Mouse (Mus musculus): ENCODE data around the gene Arhgap27. TPM values are rescaled to one million over a fixed set of nuclear protein-coding genes. Genes with fewer than 3 reads are reported as not detected.

The Arhgap27 gene
- total and polyA plus RNA-seq, 3 experiments, result 11.8 to 30.9 (median 26.1) TPM

- H3K4me1 ChIP-seq (ENCODE audit: control insufficient read depth in 1 of 2, insufficient read depth in 2 of 2), result peaks cover 0 to 20% of the 10 kb centered on the region in 2 experiments; a peak in 2 of 4 replicates
- no peaks in the 10 kb centered on the region for H3K27me3 ChIP-seq (replicated peaks)
- no peak overlapping the region for H3K9ac ChIP-seq (ENCODE audit: insufficient read depth, low read depth)
- dilution Hi-C loops (cut with MboI; ENCODE audit: extremely low pct_ligation_motif_present, extremely low pct_unique_long_range_greater_than_20kb, low sequenced_read_pairs) (no loop called here), in situ Hi-C loops (cut with MboI; ENCODE audit: low pct_ligation_motif_present, low pct_unique_long_range_greater_than_20kb, low sequenced_read_pairs) (loop anchor here (5.0 to 10.0 kb wide), 2 partner anchors 64 to 137 kb away; no protein-coding TSS in a partner anchor)
- TF ChIP-seq CHD1 (IDR thresholded peaks at IDR 0.05; ENCODE audit: low read depth, low read length), result no peak
- TF ChIP-seq TCF12 (IDR thresholded peaks at IDR 0.05; ENCODE audit: low read depth, low read length), result no peak
- no peak for TF ChIP-seq JUN (IDR thresholded peaks at IDR 0.05; ENCODE audit: insufficient read depth, low read depth, low read length)
- peak; percentile 42 for TF ChIP-seq RAD21 (IDR thresholded peaks at IDR 0.05; ENCODE audit: low read depth, low read length)
- TF ChIP-seq SMC3 (IDR thresholded peaks at IDR 0.05; ENCODE audit: low read depth, low read length), result peak; percentile 40
- TF ChIP-seq CTCF (conservative IDR thresholded peaks at IDR 0.05 in 1 of 2, IDR thresholded peaks at IDR 0.05 in 1 of 2; ENCODE audit: low read depth in 2 of 2, low read length in 2 of 2), result peak in 1 of 2 experiments; percentile 61; a peak in 2 of 4 replicates
- no peak for TF ChIP-seq MYC (IDR thresholded peaks at IDR 0.05; ENCODE audit: low read depth, low read length)
- H3K79me2 ChIP-seq (replicated peaks; ENCODE audit: control insufficient read depth, extremely low read depth, insufficient read depth, poor library complexity, severe bottlenecking), result no peaks in the 10 kb centered on the region
- no peak for DNase-seq (ENCODE audit: extremely low read depth)
- no peak overlapping the region for H3K27ac ChIP-seq (ENCODE audit: insufficient read depth, low read depth)
- H3K36me3 ChIP-seq (replicated peaks in 1 of 2; ENCODE audit: control insufficient read depth in 1 of 2, insufficient read depth in 1 of 2, low read length in 1 of 2), result peaks cover 37 to 67% of the 10 kb centered on the region in 2 experiments
- no peak overlapping the region for H3K4me2 ChIP-seq (ENCODE audit: insufficient read depth, low read depth, poor library complexity, severe bottlenecking)
- H3K4me3 ChIP-seq (replicated peaks in 1 of 3; ENCODE audit: low read depth in 2 of 3, low read length in 2 of 3, poor library complexity in 1 of 3), result no peak overlapping the region
- H3K9me3 ChIP-seq (replicated peaks; ENCODE audit: low read length), result no peaks in the 10 kb centered on the region
These were observed 32.7 kb downstream of the Arhgap27 start for GRCm38 (mm10) chr11:103330651-103331319.

GRCm38 (mm10) chr11:103326950-103327349 lies 36.5 kb downstream of the Arhgap27 start:
- dilution Hi-C loops (cut with MboI; ENCODE audit: extremely low pct_ligation_motif_present, extremely low pct_unique_long_range_greater_than_20kb, low sequenced_read_pairs) (no loop called here), in situ Hi-C loops (cut with MboI; ENCODE audit: low pct_ligation_motif_present, low pct_unique_long_range_greater_than_20kb, low sequenced_read_pairs) (loop anchor here (5.0 kb wide), 1 partner anchor 225 kb away; the partner anchor contains the start of genes Acbd4 and Plcd3)
- Histone ChIP-seq H3K9ac (ENCODE audit: insufficient read depth, low read depth) (no peak overlapping the region), H3K4me1 (ENCODE audit: control insufficient read depth in 1 of 2, insufficient read depth in 2 of 2) (peaks cover 0 to 8% of the 10 kb centered on the region in 2 experiments; a peak in 2 of 4 replicates), H3K4me2 (ENCODE audit: insufficient read depth, low read depth, poor library complexity, severe bottlenecking) (no peak overlapping the region), H3K27ac (ENCODE audit: insufficient read depth, low read depth) (no peak overlapping the region), H3K9me3 (replicated peaks; ENCODE audit: low read length) (no peaks in the 10 kb centered on the region), H3K27me3 (replicated peaks) (no peaks in the 10 kb centered on the region), H3K4me3 (replicated peaks in 1 of 3; ENCODE audit: low read depth in 2 of 3, low read length in 2 of 3, poor library complexity in 1 of 3) (no peak overlapping the region), H3K79me2 (replicated peaks; ENCODE audit: control insufficient read depth, extremely low read depth, insufficient read depth, poor library complexity, severe bottlenecking) (no peaks in the 10 kb centered on the region), H3K36me3 (replicated peaks in 1 of 2; ENCODE audit: control insufficient read depth in 1 of 2, insufficient read depth in 1 of 2, low read length in 1 of 2) (peaks cover 5 to 28% of the 10 kb centered on the region in 2 experiments)
- TF ChIP-seq RCOR1 (conservative IDR thresholded peaks at IDR 0.05; ENCODE audit: low read depth, low read length), result no peak
- TF ChIP-seq CTCF (conservative IDR thresholded peaks at IDR 0.05 in 1 of 2, IDR thresholded peaks at IDR 0.05 in 1 of 2; ENCODE audit: low read depth in 2 of 2, low read length in 2 of 2), result peak; percentile 95 to 98
- TF ChIP-seq CHD1 (IDR thresholded peaks at IDR 0.05; ENCODE audit: low read depth, low read length), result no peak
- TF ChIP-seq UBTF (IDR thresholded peaks at IDR 0.05; ENCODE audit: low read depth, low read length), result no peak
- TF ChIP-seq POLR2A (IDR thresholded peaks at IDR 0.05; ENCODE audit: low read depth, low read length), result no peak
- TF ChIP-seq SMC3 (IDR thresholded peaks at IDR 0.05; ENCODE audit: low read depth, low read length), result peak; percentile 87
- no peak for TF ChIP-seq IRF4 (IDR thresholded peaks at IDR 0.05; ENCODE audit: low read depth, low read length)
- TF ChIP-seq ZMIZ1 (IDR thresholded peaks at IDR 0.05; ENCODE audit: low read depth, low read length), result no peak
- no peak for TF ChIP-seq ZNF384 (IDR thresholded peaks at IDR 0.05; ENCODE audit: low read depth, low read length)
- TF ChIP-seq HCFC1 (IDR thresholded peaks at IDR 0.05; ENCODE audit: low read depth, low read length), result peak; percentile 41; the same call in 1 of the 2 replicates
- no peak for TF ChIP-seq MAZ (IDR thresholded peaks at IDR 0.05; ENCODE audit: low read depth, low read length)
- peak; percentile 83 for TF ChIP-seq RAD21 (IDR thresholded peaks at IDR 0.05; ENCODE audit: low read depth, low read length)
- no peak for TF ChIP-seq NRF1 (IDR thresholded peaks at IDR 0.05; ENCODE audit: low read depth, low read length)
- peak; percentile 48 for TF ChIP-seq ZC3H11A (IDR thresholded peaks at IDR 0.05; ENCODE audit: low read depth, low read length)
- peak; percentile 79 for TF ChIP-seq ELF1 (IDR thresholded peaks at IDR 0.05; ENCODE audit: low read depth, low read length)
- no peak for TF ChIP-seq MXI1 (IDR thresholded peaks at IDR 0.05; ENCODE audit: low read depth, low read length)
- TF ChIP-seq MYC (IDR thresholded peaks at IDR 0.05; ENCODE audit: low read depth, low read length), result peak; percentile 41; the same call in 1 of the 2 replicates
- TF ChIP-seq ETS1 (conservative IDR thresholded peaks at IDR 0.05; ENCODE audit: low read depth, low read length), result no peak
- TF ChIP-seq MEF2A (IDR thresholded peaks at IDR 0.05; ENCODE audit: borderline replicate concordance, low read depth, low read length), result no peak
- 0 out of 2 replicates have a peak, but pooled peaks have one; percentile 13 for TF ChIP-seq SIN3A (IDR thresholded peaks at IDR 0.05; ENCODE audit: low read length)
- TF ChIP-seq MAX (IDR thresholded peaks at IDR 0.05; ENCODE audit: low read length), result no peak
- DNase-seq (ENCODE audit: extremely low read depth), result peak; percentile 82
